Mouse (Mus musculus): ENCODE measurements around the gene Ankrd16. TPM values are rescaled to one million over a fixed set of nuclear protein-coding genes. Genes with fewer than 3 reads are reported as not detected.

Gene Ankrd16
- total and polyA plus RNA-seq, 3 experiments: 8.0 to 49.4 (median 26.3) TPM

DNA sequence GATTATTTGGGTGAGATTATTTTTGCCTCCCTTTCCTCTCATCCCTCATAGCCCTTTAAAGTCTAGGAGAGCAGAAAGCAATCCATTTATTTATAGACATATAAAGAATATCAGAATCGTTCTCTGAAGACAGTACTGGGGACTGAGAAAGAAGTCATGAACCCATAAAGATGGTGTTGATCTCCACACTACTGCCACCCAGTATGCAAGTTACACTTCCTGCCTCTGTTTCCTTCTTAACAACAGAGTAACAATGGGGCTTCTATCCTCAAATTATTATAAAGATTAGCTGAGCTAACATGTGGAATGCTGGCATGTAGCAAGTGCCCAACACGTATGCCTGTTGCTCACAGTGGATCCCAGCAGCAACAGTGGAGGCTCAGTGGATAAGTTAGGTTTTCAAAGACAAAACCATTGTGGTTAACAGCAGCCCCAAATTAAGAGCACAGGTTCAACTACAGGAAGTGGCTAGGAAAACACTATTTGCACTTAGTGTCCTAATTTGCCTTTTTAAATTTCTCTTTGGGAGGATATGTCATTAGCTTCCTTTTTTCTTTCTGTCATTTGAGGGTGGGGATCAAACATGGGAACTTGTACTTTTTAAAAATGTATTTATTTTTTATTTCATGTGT is 23.7 kb downstream of the Ankrd16 start:
- no peak overlapping the region for H3K4me3 ChIP-seq (ENCODE audit: low read depth, low read length)
- TF ChIP-seq GATA2 (IDR thresholded peaks at IDR 0.05; ENCODE audit: borderline replicate concordance, low read depth, low read length) (no peak), GATA1 (IDR thresholded peaks at IDR 0.05; ENCODE audit: borderline replicate concordance, low read length) (no peak), CTCF (IDR thresholded peaks at IDR 0.05; ENCODE audit: low read depth, low read length) (no peak), TAL1 (conservative IDR thresholded peaks at IDR 0.05; ENCODE audit: low read depth, low read length) (no peak)
- no peak for ATAC-seq (ENCODE audit: extremely low read depth, insufficient number of reproducible peaks, low FRiP score, poor library complexity, severe bottlenecking)

More for the DNA sequence above, 23.7 kb downstream of the Ankrd16 start:
- no peaks in the 10 kb centered on the region for H3K9me3 ChIP-seq (replicated peaks)
- DNase-seq (ENCODE audit: low spot score): no peak
- peaks cover 3% of the 10 kb centered on the region; the same call in 1 of the 2 replicates for H3K27me3 ChIP-seq (ENCODE audit: insufficient read depth, low read length)
- no peaks in the 10 kb centered on the region for H3K4me1 ChIP-seq (ENCODE audit: insufficient read depth, low read depth, low read length)
- H3K36me3 ChIP-seq (replicated peaks): no peaks in the 10 kb centered on the region

Other genes with a start within 250 kb of the Ankrd16 start
- gene Pfkfb3, start 223.8 kb upstream of the Ankrd16 start, total RNA-seq (2014; fragmentation: Nextera tagmentation): not detected in 2 replicates
- gene Pfkfb3, start 223.8 kb upstream of the Ankrd16 start, total RNA-seq (2017): 0.12 and 1.1 TPM in 2 replicates
- gene Pfkfb3, start 223.8 kb upstream of the Ankrd16 start, polyA plus RNA-seq (2012): not detected in 2 replicates
- 118 and 138 TPM in 2 replicates for gene Rbm17, start 173.7 kb upstream of the Ankrd16 start, total RNA-seq (2014; fragmentation: Nextera tagmentation)
- gene Rbm17, start 173.7 kb upstream of the Ankrd16 start, total RNA-seq (2017): 153 and 184 TPM in 2 replicates
- gene Rbm17, start 173.7 kb upstream of the Ankrd16 start, polyA plus RNA-seq (2012): 86.5 and 101 TPM in 2 replicates
- not detected in 2 replicates for gene Gm17490, start 151.6 kb upstream of the Ankrd16 start, total RNA-seq (2014; fragmentation: Nextera tagmentation)
- not detected in 2 replicates for gene Gm17490, start 151.6 kb upstream of the Ankrd16 start, total RNA-seq (2017)
- gene Gm17490, start 151.6 kb upstream of the Ankrd16 start, polyA plus RNA-seq (2012): not detected in 2 replicates
- gene Il2ra, start 135.1 kb upstream of the Ankrd16 start, total RNA-seq (2014; fragmentation: Nextera tagmentation): not detected in 2 replicates
- gene Il2ra, start 135.1 kb upstream of the Ankrd16 start, total RNA-seq (2017): 0.44 and 1.0 TPM in 2 replicates
- not detected in 2 replicates for gene Il2ra, start 135.1 kb upstream of the Ankrd16 start, polyA plus RNA-seq (2012)
- not detected in 2 replicates for gene Il15ra, start 72.6 kb upstream of the Ankrd16 start, total RNA-seq (2014; fragmentation: Nextera tagmentation)
- gene Il15ra, start 72.6 kb upstream of the Ankrd16 start, total RNA-seq (2017): 0.27 and 0.64 TPM in 2 replicates
- gene Il15ra, start 72.6 kb upstream of the Ankrd16 start, polyA plus RNA-seq (2012): not detected in 2 replicates
- gene Fbh1, start 294 bp upstream of the Ankrd16 start, total RNA-seq (2014; fragmentation: Nextera tagmentation): 49.4 and 51.2 TPM in 2 replicates
- 81.3 and 93.2 TPM in 2 replicates for gene Fbh1, start 294 bp upstream of the Ankrd16 start, total RNA-seq (2017)
- gene Fbh1, start 294 bp upstream of the Ankrd16 start, polyA plus RNA-seq (2012): 13.9 and 20.8 TPM in 2 replicates